Mouse (Mus musculus) layer of hippocampus, postnatal 25 days (tissue): ENCODE data around the gene Aff3. TPM values are rescaled to one million over a fixed set of nuclear protein-coding genes. Genes with fewer than 3 reads are reported as not detected.

Experiments used
- DNase-seq, 2 experiments: peaks; one replicate each; pipeline ENCODE4 v3.0.0; 2022; ENCODE audit warnings: mixed read lengths in 2 of 2, low spot score in 1 of 2; ENCODE audit errors: extremely low spot score in 1 of 2
- total RNA-seq, 2 experiments: library from RNA; stranded (reverse); gene quantifications; 2 replicates each; pipeline ENCODE4 v1.2.3; 2021

The Aff3 gene
- total RNA-seq, 2 experiments from 2014 or later: 97.6 to 113 TPM

- DNase-seq: no peak
These were observed 446.6 kb downstream of the Aff3 start for GRCm38 (mm10) chr1:38217912-38218795.

DNA sequence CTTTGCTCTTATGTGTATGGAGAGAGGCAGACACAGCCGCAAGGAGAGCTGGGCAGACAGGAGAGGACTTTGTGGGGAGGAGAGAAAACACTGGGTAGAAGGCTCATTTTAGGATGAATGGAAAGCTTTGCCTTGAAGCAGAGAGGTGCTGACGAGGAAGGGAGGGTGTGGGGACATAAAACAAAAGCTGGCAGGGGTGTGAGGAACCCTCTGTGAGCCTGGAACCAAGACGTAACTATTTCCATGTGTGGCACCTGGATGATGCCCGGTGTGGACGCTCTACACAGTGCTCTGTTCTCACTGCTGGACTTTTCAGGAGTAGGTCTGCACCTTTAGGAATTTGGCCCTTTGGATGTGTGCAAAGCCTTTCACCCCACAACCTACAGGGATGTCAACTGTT, 447.7 kb downstream of the Aff3 start:
- no peak for DNase-seq

GRCm38 (mm10) chr1:38213377-38213776, 451.4 kb downstream of the Aff3 start:
- DNase-seq: no peak

DNA sequence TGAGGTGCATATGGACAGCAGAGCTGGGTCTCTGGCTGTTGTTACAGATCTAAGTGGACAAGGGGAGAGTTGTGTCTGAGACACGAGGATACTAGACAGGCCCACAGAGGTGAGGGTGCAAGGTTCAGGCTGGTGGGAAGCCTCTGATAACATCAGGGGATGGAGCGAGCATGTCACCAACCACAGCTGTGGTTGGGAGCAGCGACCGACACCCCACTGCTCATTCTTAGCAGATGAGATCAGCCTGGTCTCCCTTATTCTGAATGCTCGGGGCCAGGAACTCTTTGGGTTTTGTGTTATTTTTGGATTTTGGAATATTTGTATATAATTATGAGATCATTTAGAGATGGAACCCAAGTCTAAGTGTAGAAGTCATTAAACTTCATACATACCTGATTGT, 452.4 kb downstream of the Aff3 start:
- no peak for DNase-seq

DNA sequence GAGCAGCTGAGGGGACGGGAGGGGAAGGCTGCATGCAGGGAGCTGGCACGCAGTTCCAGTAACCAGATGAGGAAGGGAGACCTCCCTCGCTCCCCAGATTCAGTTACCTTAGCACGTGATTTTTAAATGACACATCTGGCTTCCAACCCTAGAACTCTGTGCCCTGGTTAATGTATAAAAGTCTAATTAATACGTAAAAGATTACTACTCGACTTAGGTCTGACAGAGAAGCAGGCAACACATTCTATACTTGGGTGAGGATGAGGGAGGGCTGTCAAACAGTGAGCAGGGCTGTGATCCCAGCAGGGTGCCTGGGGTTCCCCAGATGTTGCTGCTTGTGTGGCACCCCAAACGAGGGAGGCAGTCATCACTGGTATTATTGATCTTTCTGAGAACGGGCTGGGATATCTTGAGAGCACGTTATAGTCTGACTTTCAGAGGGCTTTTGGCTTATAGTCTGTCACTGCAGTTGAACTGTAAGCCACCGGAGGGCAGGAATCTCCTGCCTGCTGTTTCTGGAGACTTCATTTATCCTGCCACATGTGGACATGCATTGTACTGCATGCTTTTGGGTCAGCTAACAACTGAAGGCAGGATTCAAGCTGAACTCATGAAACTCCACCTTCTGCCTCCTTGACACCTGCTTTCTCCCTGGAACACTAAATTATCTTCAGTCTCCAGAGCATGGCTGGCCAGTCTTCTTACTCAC, 462.1 kb downstream of the Aff3 start:
- no peak for DNase-seq

GRCm38 (mm10) chr1:38201796-38202195, 463.0 kb downstream of the Aff3 start:
- DNase-seq: no peak

GRCm38 (mm10) chr1:38199669-38200635, 464.8 kb downstream of the Aff3 start:
- no peak for DNase-seq

DNA sequence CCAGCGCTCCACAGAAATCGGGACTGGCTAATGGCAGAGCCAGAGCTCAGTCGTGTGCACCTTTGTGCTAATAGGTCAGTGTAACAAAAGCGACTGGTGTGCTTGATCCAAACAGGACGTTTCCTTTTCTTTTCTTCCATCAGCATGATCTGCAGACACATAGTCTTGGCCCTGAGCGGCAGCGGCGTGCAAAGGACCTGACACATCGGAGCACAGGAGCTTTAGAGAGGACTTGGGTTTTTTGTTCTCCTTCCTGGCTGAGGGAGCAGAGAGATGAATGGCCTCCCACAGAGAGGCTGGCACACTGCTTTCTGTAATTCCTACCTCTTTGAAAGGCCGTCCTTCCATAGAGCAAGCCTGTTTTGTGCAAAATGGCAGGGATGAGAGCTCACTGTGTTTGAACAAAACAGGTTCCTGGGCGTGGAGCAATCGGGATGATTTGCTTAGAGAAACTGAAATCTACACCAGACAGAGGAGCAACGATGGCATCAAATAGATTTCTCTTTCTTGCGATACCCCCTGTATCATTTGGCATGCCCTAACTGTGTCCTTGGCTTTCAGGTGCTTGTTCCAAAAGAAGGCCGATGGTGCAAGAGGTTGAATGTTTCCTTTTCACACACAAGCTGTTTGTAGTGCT, 466.2 kb downstream of the Aff3 start:
- no peak for DNase-seq

- DNase-seq: no peak
These were observed 467.5 kb downstream of the Aff3 start for GRCm38 (mm10) chr1:38197145-38197682.

DNA sequence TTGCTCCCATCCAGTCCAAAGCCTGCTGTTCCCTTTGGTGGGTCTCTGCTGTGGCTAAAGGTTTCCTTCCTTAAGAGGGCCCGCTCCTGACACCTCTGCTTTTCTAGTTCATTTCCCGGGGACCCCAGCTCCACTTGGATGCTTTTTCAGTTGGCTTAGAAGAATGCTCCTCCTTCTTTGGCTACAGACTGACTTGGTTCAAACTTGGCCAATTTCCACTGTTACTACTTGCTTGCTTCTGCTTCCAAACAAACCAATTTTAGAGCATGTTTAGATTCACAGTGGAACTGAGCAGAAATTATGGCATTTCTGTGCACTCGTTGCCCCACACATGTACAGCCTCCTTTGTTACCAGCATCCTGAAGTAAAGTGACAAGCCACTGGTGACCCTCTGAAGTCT, 469.0 kb downstream of the Aff3 start:
- no peak for DNase-seq

- no peak for DNase-seq
These were observed 478.6 kb downstream of the Aff3 start for GRCm38 (mm10) chr1:38186227-38186545.

DNA sequence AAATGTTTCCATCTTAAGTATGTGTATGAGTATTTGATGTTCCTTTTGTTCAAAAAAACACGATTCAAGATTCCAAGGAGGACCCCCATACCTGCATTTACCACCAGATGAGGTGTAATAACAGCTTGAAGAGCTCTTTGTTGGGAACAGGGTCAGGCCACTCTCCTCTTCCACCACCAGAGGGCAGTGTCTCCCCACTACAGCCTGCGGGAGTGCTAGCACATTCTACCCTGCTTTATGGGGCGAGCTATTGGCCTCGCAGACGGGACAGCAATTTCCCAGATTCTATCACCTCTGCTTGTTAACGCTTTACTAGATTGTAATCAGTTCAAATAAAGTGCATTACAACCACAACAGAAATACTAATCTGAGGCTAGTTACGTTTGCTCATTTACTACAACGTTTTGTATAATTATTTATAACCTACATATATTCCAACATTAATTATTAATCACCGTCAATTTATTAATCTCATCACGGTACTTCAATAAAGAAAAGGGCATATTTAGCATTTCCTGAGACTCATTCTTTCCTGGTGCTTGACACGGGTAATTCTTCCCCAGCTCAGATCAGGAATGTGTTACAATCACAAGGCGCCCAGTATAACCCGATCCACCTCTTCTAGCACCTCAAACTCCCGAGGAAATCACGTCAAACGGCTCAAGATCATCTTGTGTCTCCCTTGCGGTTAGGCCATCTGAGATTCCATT, 479.1 kb downstream of the Aff3 start:
- DNase-seq: peak; percentile 72 to 89

- DNase-seq: no peak
These were observed 483.7 kb downstream of the Aff3 start for GRCm38 (mm10) chr1:38181020-38181550.

DNA sequence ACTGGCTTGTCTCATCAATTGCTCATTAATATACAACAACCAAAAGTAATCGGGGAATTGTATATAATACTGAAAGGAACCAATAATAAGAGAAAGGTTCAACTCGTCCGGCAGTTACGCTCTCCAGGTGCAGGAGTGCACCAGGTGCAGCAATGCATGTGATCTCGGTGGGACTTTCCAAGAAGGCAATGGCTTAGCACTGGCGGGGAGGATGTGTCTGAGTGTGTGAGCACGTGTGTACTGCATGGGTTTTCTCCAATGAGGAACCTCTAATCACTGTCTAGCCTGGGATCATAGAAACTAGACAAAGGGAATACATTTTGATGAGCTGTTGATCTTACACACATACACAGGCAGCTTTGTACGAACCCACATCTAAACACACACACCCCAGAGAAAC, 485.8 kb downstream of the Aff3 start:
- DNase-seq: no peak

DNA sequence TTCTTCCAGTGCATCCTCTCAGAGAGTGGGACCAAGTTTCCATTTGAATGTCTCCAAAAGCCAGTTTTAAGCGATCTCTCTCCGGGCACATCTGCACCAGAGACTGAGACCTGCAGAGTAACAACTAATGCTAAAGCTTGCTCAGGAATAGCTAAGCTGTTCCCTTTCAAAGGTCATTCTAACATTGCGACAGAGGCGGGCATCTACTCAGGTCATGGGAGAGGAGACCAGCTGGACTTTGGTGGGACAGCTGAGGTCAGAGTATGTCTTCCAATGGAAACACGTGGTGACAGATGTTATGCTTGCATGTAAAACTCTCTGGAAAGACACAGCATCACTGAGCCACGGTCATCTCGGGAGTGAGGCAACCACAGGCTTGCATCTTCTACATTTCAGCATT, 488.7 kb downstream of the Aff3 start:
- DNase-seq: no peak

GRCm38 (mm10) chr1:38171874-38172273, 492.9 kb downstream of the Aff3 start:
- DNase-seq: no peak

DNA sequence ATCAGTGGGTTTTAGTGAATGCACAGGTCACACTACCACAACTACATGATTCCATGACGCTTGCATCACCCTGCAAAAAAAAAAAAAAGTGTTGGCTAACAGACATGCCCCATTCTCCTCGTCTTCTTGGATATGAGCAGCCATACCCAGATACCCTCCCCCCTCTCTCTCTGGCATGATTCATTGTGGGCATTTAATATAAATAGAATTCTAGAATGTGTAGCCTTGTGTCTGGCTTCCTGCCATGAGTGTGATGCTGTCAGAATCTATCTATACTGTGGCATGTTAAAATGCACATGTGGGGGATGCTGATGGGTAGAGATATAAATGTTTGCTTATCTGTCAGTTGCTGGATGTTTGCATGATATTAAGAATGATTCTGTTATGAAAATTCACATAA, 499.1 kb downstream of the Aff3 start:
- no peak for DNase-seq

DNA sequence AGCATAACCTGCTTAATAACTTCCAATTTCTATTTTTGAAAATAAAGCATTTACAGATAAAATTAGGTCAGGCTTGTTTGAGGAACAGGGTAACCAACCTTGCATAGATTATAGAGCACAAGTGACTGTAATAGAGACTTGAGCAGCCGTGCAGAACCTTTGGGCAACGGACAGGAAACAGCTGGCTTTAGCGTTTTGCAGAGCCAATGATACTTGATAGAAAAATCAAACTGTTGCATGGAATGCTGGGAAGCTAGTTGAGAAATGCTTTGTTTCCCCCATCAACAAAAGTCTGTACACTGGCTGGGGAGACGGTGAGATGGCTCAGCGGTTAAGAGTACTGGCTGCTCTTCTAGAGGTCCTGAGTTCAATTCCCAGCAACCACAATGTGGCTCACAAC, 514.7 kb downstream of the Aff3 start:
- no peak for DNase-seq

GRCm38 (mm10) chr1:38146008-38146407, 518.7 kb downstream of the Aff3 start:
- no peak for DNase-seq
